Mouse (Mus musculus): ENCODE measurements around the gene Klhdc9. TPM values are rescaled to one million over a fixed set of nuclear protein-coding genes. Genes with fewer than 3 reads are reported as not detected.

Klhdc9 gene
- polyA plus RNA-seq, 1 experiment from 2014 or later: 1.3 TPM

DNA sequence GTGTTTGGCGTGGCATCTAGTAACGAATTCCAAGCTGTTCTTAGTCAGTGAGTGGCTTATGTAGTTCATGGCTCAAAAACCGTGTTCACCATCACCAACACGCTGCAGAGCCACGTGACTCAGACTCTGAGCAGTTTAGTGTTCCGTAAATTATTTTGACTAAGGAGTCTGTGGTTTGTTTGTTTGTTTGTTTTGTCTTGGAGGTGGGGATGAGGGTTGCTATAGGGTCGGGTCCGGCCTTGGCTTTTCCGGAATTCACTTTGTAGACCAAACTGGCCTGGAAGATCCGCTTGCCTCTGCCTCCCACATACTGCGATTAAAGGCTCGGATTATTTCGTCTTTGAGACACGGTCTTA is 14.5 kb downstream of the Klhdc9 start:
- DNase-seq (ENCODE audit: low spot score): no peak
- under 1% methylated on average over 14 of the region's 14 CpGs for WGBS
- ATAC-seq (ENCODE audit: low FRiP score): no peak
- Histone ChIP-seq H3K9me3 (ENCODE audit: control insufficient read depth, low read length) (no peaks in the 10 kb centered on the region), H3K27me3 (ENCODE audit: control insufficient read depth, insufficient read depth, low read length) (no peaks in the 10 kb centered on the region), H3K9ac (ENCODE audit: low read depth, low read length) (peak overlapping the region; percentile 77), H3K4me1 (replicated peaks; ENCODE audit: control insufficient read depth, insufficient read depth, low read length) (no peaks in the 10 kb centered on the region; the same call in 1 of the 2 replicates), H3K4me2 (replicated peaks; ENCODE audit: low read depth, low read length) (peak overlapping the region; percentile 81), H3K27ac (ENCODE audit: low read depth, low read length) (no peak overlapping the region), H3K36me3 (ENCODE audit: control insufficient read depth, insufficient read depth, low read length) (no peaks in the 10 kb centered on the region), H3K4me3 (ENCODE audit: low read depth, low read length) (peak overlapping the region; percentile 95)

DNA sequence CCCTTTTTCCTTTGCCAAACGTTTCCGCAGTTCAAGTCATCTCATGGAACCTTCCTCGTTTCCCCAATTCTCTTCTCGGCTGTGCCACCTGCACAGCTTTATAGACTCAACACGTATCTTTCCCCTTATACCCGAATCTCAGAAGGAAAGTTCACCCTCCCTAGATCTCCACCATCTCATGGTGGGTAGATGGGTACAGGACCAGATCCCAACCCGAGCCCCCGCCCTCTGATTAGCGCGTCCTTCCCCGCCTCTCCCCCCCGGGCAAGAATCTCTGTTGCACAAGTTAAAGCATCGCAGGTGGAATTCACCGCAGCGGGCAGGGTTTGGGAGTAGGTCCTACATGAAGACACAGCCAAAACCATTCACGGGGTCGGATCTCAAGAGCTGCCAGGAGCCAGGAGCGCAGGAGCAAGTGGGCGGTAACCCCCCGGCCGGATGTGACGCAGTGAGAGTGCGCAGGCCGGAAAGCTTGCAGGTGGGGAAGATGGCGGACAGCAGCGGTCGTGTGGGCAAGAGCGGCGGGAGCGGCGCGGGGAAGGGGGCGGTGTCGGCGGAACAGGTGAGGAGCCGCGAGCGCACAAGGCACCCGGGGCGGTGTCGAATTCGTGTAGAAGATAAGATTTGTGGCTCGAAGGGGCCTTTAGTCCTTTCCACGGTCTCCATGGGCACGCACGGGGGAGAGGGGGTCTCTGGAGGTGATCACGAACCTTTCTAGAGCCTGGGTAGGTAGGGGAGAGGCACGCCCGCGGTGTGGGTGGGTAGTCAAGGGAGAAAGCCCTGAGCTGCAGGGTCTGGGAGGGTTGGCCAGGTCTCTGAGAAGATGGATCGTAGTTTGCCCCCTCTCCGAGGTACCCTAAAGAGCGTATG is 15.1 kb downstream of the Klhdc9 start, which contains the start of the genes Nit1 and Pfdn2:
Nit1 (minus strand) TSS at position 422 of the 870 bp plus-strand sequence.
Pfdn2 (plus strand) TSS at position 446 of the 870 bp plus-strand sequence.
- Histone ChIP-seq H3K4me1 (replicated peaks; ENCODE audit: control insufficient read depth, insufficient read depth, low read length) (no peaks in the 10 kb centered on the region; the same call in 1 of the 2 replicates), H3K4me3 (ENCODE audit: low read depth, low read length) (peak within 1 kb of the TSS; percentile 95), H3K9ac (ENCODE audit: low read depth, low read length) (peak within 1 kb of the TSS; percentile 77), H3K27me3 (ENCODE audit: control insufficient read depth, insufficient read depth, low read length) (no peaks in the 10 kb centered on the region), H3K4me2 (replicated peaks; ENCODE audit: low read depth, low read length) (peak within 1 kb of the TSS; percentile 81), H3K9me3 (ENCODE audit: control insufficient read depth, low read length) (no peaks in the 10 kb centered on the region), H3K27ac (ENCODE audit: low read depth, low read length) (no peak within 1 kb of the TSS), H3K36me3 (ENCODE audit: control insufficient read depth, insufficient read depth, low read length) (no peaks in the 10 kb centered on the region)
- ATAC-seq (ENCODE audit: low FRiP score) (peak; percentile 92), DNase-seq (ENCODE audit: low spot score) (peak; percentile 94)
- 2% methylated on average over 53 of the region's 53 CpGs for WGBS

DNA sequence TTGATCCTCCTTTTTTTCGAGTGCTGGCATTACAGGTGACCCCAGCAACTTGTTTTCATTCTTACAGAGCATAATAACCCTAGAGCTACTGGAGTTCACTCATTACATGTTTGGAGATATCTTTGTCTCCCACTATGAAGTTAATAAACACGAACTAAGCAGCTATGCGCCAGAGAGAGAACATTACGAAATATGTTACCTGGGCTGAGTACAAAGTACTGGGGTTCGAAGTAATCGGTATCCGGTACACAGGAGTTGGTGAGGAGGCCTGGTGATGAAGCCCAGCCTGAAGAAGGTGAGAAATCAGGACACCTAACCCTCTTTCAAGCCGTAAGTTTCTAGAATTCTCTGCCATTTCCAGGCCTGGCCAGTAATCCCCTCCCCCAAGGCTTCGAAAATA is 15.9 kb downstream of the Klhdc9 start:
- Histone ChIP-seq H3K27me3 (ENCODE audit: control insufficient read depth, insufficient read depth, low read length) (no peaks in the 10 kb centered on the region), H3K4me3 (ENCODE audit: low read depth, low read length) (peak overlapping the region; percentile 95; the same call in 1 of the 2 replicates), H3K9ac (ENCODE audit: low read depth, low read length) (peak overlapping the region; percentile 77; the same call in 1 of the 2 replicates), H3K4me2 (replicated peaks; ENCODE audit: low read depth, low read length) (peak overlapping the region; percentile 81), H3K9me3 (ENCODE audit: control insufficient read depth, low read length) (no peaks in the 10 kb centered on the region), H3K4me1 (replicated peaks; ENCODE audit: control insufficient read depth, insufficient read depth, low read length) (no peaks in the 10 kb centered on the region; the same call in 1 of the 2 replicates), H3K27ac (ENCODE audit: low read depth, low read length) (no peak overlapping the region), H3K36me3 (ENCODE audit: control insufficient read depth, insufficient read depth, low read length) (no peaks in the 10 kb centered on the region)
- peak; percentile 13 for DNase-seq (ENCODE audit: low spot score)
- whole genome bisulfite sequencing: 83% methylated on average over 9 of the region's 9 CpGs
- 0 out of 2 replicates have a peak, but pooled peaks have one; percentile 17 for ATAC-seq (ENCODE audit: low FRiP score)

GRCm38 (mm10) chr1:171343922-171344677 is 16.5 kb downstream of the Klhdc9 start:
- no peak overlapping the region for H3K4me2 ChIP-seq (replicated peaks; ENCODE audit: low read depth, low read length)
- H3K9ac ChIP-seq (ENCODE audit: low read depth, low read length): no peak overlapping the region
- ATAC-seq (ENCODE audit: low FRiP score) (no peak), DNase-seq (ENCODE audit: low spot score) (peak; percentile 13)
- H3K27me3 ChIP-seq (ENCODE audit: control insufficient read depth, insufficient read depth, low read length): no peaks in the 10 kb centered on the region
- WGBS: 92% methylated on average over 8 of the region's 9 CpGs
- no peak overlapping the region for H3K27ac ChIP-seq (ENCODE audit: low read depth, low read length)
- no peaks in the 10 kb centered on the region; the same call in 1 of the 2 replicates for H3K4me1 ChIP-seq (replicated peaks; ENCODE audit: control insufficient read depth, insufficient read depth, low read length)
- no peaks in the 10 kb centered on the region for H3K36me3 ChIP-seq (ENCODE audit: control insufficient read depth, insufficient read depth, low read length)
- no peak overlapping the region for H3K4me3 ChIP-seq (ENCODE audit: low read depth, low read length)
- no peaks in the 10 kb centered on the region for H3K9me3 ChIP-seq (ENCODE audit: control insufficient read depth, low read length)

- WGBS: 93% methylated on average over 16 of the region's 16 CpGs
- H3K4me3 ChIP-seq (ENCODE audit: low read depth, low read length): no peak overlapping the region
- DNase-seq (ENCODE audit: low spot score) (no peak), ATAC-seq (ENCODE audit: low FRiP score) (no peak)
- 0 out of 2 replicates have a peak, but pooled peaks cover 3% of the 10 kb centered on the region for H3K36me3 ChIP-seq (ENCODE audit: control insufficient read depth, insufficient read depth, low read length)
- no peaks in the 10 kb centered on the region for H3K27me3 ChIP-seq (ENCODE audit: control insufficient read depth, insufficient read depth, low read length)
- no peaks in the 10 kb centered on the region; the same call in 1 of the 2 replicates for H3K4me1 ChIP-seq (replicated peaks; ENCODE audit: control insufficient read depth, insufficient read depth, low read length)
- H3K9me3 ChIP-seq (ENCODE audit: control insufficient read depth, low read length): no peaks in the 10 kb centered on the region
- H3K27ac ChIP-seq (ENCODE audit: low read depth, low read length): no peak overlapping the region
- no peak overlapping the region for H3K4me2 ChIP-seq (replicated peaks; ENCODE audit: low read depth, low read length)
- no peak overlapping the region for H3K9ac ChIP-seq (ENCODE audit: low read depth, low read length)
Observed at GRCm38 (mm10) chr1:171342262-171343207, 18.1 kb downstream of the Klhdc9 start.

DNA sequence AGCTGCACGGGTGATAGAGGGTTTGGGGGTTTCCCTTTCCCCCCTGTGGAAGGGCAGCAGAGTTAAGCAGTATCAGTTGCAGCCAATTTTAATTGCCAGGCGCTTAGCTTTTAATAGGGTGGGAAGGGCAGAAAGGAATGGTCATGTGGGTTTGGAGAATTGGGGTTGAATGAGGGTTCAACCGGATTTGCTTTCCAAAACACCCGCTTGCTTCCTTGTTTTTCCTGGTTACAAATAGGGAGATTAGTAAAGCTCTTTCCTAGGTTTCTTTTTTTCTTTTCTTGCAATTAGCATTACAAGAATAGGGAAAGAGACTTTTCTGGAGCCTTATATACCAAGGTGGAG is 30.4 kb downstream of the Klhdc9 start:
- H3K4me3 ChIP-seq (ENCODE audit: low read depth, low read length): peak overlapping the region; percentile 76

DNA sequence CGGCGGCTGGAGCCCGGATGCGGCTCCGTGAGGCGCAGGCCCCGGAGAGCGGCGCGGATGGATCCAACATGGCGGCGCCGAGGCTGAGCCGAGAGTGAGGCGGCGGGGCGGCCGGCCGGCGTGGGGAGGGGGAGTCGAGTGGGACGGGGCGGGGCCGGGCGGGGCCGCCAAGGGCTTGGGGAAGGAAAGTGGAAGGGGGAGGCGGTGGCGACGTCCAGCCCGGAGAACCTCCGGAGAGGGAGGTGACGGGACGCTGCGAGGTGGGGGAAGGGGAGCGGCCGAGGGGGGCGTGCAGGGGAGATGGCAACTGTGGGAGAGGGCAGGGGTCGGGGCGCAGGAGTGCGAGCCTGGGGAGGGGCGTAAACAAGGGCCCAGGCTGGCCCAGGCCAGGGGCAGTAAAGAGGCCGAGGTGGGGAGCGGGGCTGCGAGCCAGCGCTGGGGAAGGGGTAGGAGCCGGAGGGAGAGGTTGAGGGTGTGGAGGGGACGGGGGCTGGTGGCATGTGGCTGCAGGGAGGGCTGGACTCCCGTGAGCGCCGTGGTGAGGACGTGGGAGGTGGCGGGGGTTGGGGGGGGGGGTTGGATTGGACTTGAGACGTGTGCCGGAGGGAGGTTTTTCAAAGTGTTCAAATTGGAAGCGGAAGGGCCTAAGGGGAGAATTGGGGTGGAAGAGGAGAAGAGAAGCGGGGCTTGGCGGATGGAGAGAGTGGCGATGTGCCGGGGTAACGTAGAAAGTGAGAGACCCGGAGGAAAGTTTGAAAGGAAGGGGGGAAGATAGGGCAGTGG is 31.0 kb downstream of the Klhdc9 start:
- H3K9me3 ChIP-seq (ENCODE audit: control insufficient read depth, low read length): no peaks in the 10 kb centered on the region
- DNase-seq (ENCODE audit: low spot score) (peak; percentile 91), ATAC-seq (ENCODE audit: low FRiP score) (peak; percentile 92)
- H3K4me2 ChIP-seq (replicated peaks; ENCODE audit: low read depth, low read length): peak overlapping the region; percentile 54
- under 1% methylated on average over 40 of the region's 61 CpGs for WGBS
- no peaks in the 10 kb centered on the region for H3K36me3 ChIP-seq (ENCODE audit: control insufficient read depth, insufficient read depth, low read length)
- peak overlapping the region; percentile 82 for H3K9ac ChIP-seq (ENCODE audit: low read depth, low read length)
- no peaks in the 10 kb centered on the region for H3K4me1 ChIP-seq (replicated peaks; ENCODE audit: control insufficient read depth, insufficient read depth, low read length)
- H3K27ac ChIP-seq (ENCODE audit: low read depth, low read length): peak overlapping the region; percentile 94
- H3K4me3 ChIP-seq (ENCODE audit: low read depth, low read length): peak overlapping the region; percentile 76
- H3K27me3 ChIP-seq (ENCODE audit: control insufficient read depth, insufficient read depth, low read length): no peaks in the 10 kb centered on the region

More for the DNA sequence above, 30.4 kb downstream of the Klhdc9 start:
- no peaks in the 10 kb centered on the region for H3K36me3 ChIP-seq (ENCODE audit: control insufficient read depth, insufficient read depth, low read length)
- peak overlapping the region; percentile 82 for H3K9ac ChIP-seq (ENCODE audit: low read depth, low read length)
- no peaks in the 10 kb centered on the region for H3K27me3 ChIP-seq (ENCODE audit: control insufficient read depth, insufficient read depth, low read length)
- H3K9me3 ChIP-seq (ENCODE audit: control insufficient read depth, low read length): no peaks in the 10 kb centered on the region
- DNase-seq (ENCODE audit: low spot score): no peak
- H3K4me1 ChIP-seq (replicated peaks; ENCODE audit: control insufficient read depth, insufficient read depth, low read length): no peaks in the 10 kb centered on the region
- ATAC-seq (ENCODE audit: low FRiP score): no peak
- H3K4me2 ChIP-seq (replicated peaks; ENCODE audit: low read depth, low read length): peak overlapping the region; percentile 54
- H3K27ac ChIP-seq (ENCODE audit: low read depth, low read length): peak overlapping the region; percentile 94
- WGBS: 2% methylated on average over 4 of the region's 4 CpGs
